Mouse (Mus musculus): ENCODE data around the gene Agfg2.

DNA sequence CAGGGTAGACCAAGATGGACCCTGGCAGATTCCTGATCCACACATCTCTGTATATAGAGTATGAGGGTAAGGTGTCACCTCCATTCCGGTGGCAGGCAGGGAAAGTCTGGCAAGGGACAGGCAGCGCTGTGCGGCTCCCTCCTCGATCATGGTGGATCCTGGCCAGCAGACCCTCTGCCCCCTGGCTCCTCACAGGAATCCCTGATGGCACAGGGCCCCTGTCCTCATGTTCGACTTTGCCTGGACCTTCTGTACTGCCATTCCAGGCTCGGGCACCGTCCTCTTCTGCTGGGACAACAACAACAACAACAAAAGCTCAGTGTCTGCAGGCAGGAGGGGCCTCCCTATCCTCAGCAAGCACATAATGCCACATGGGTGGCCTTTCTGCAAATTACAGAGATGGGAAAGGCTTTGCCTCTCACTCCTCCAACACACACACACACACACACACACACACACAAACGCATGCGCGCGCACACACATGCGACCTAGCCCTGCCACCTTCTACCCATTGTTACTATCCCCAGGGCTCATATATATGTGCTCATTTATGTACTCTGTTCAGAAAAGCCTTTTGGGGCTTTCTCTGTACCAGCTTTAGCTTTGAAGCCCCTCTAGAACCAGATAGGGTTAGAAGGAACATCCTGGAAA is 49.2 kb upstream of the Agfg2 start:
- TF ChIP-seq CTCF (IDR thresholded peaks at IDR 0.05) = no peak
- TF ChIP-seq EP300 (IDR thresholded peaks at IDR 0.05) = no peak

Data from lung, postnatal 0 days (tissue).